Mouse (Mus musculus) layer of hippocampus, adult 2 months (tissue): Measurements from ENCODE around the gene Fxyd7. TPM values are rescaled to one million over a fixed set of nuclear protein-coding genes. Genes with fewer than 3 reads are reported as not detected.

Source experiments
- DNase-seq, 2 experiments: peaks; one replicate each; pipeline ENCODE4 v3.0.0; 2022; ENCODE audit warnings: low spot score in 2 of 2
- H3K27ac ChIP-seq: fragments of 200-600 bp; 2 replicates; pipeline ENCODE4 v1.8.1; 2022
- H3K4me3 ChIP-seq: fragments of 200-600 bp; 2 replicates; pipeline ENCODE4 v1.8.1; 2022; ENCODE audit warnings: mild to moderate bottlenecking
- CTCF ChIP-seq: fragments of 200-600 bp; conservative IDR thresholded peaks from 2 replicates; pipeline ENCODE4 v1.8.1; 2022; ENCODE audit warnings: antibody characterized with exemption, mild to moderate bottlenecking, moderate library complexity
- total RNA-seq, 2 experiments: library from RNA; stranded (reverse); gene quantifications; 2 replicates each; pipeline ENCODE4 v1.2.3; 2021

Gene Fxyd7
- total RNA-seq, 2 experiments from 2014 or later = 117 to 121 TPM

- Histone ChIP-seq H3K27ac (peak overlapping the region; percentile 83), H3K4me3 (peak overlapping the region; percentile 44)
- TF ChIP-seq CTCF = no peak
- no peak for DNase-seq
Measured at GRCm38 (mm10) chr7:31055354-31055824, 4.1 kb upstream of the Fxyd7 start.

- no peak for TF ChIP-seq CTCF
- peak overlapping the region; percentile 83 for H3K27ac ChIP-seq
- H3K4me3 ChIP-seq = peak overlapping the region; percentile 44
- DNase-seq = no peak
Measured at GRCm38 (mm10) chr7:31054661-31055320, 3.5 kb upstream of the Fxyd7 start.

- Histone ChIP-seq H3K27ac (peak overlapping the region; percentile 83), H3K4me3 (peak overlapping the region; percentile 44)
- no peak for TF ChIP-seq CTCF
- DNase-seq = no peak
Measured at GRCm38 (mm10) chr7:31053882-31054447, 2.7 kb upstream of the Fxyd7 start.

- Histone ChIP-seq H3K27ac (peak overlapping the region; percentile 83), H3K4me3 (peak overlapping the region; percentile 44)
- peak; percentile 61 to 62 for DNase-seq
- TF ChIP-seq CTCF = peak; percentile 37
Measured at GRCm38 (mm10) chr7:31052636-31053434, 1.6 kb upstream of the Fxyd7 start.

GRCm38 (mm10) chr7:31052251-31052635 is 976 bp upstream of the Fxyd7 start:
- Histone ChIP-seq H3K4me3 (peak overlapping the region; percentile 43), H3K27ac (peak overlapping the region; percentile 75)
- no peak for DNase-seq
- TF ChIP-seq CTCF = no peak

- DNase-seq = no peak
- Histone ChIP-seq H3K4me3 (peak overlapping the region; percentile 54), H3K27ac (peak overlapping the region; percentile 75)
- no peak for TF ChIP-seq CTCF
Measured at GRCm38 (mm10) chr7:31050921-31051320, 346 bp downstream of the Fxyd7 start.

GRCm38 (mm10) chr7:31050487-31050886 is 780 bp downstream of the Fxyd7 start:
- peak overlapping the region; percentile 54 for H3K4me3 ChIP-seq
- peak overlapping the region; percentile 75 for H3K27ac ChIP-seq
- DNase-seq = no peak
- no peak for TF ChIP-seq CTCF

- no peak for DNase-seq
- TF ChIP-seq CTCF = no peak
- peak overlapping the region; percentile 54 for H3K4me3 ChIP-seq
- H3K27ac ChIP-seq = peak overlapping the region; percentile 1; the same call in 1 of the 2 replicates
Measured at GRCm38 (mm10) chr7:31049846-31050281, 1.4 kb downstream of the Fxyd7 start.

GRCm38 (mm10) chr7:31049135-31049845 is 2.0 kb downstream of the Fxyd7 start:
- peak overlapping the region; percentile 1; the same call in 1 of the 2 replicates for H3K27ac ChIP-seq
- no peak for DNase-seq
- peak; percentile 45 for TF ChIP-seq CTCF
- peak overlapping the region; percentile 54 for H3K4me3 ChIP-seq

- peak within 1 kb of the TSS; percentile 52; the same call in 1 of the 2 replicates for H3K27ac ChIP-seq
- no peak for DNase-seq
- no peak for TF ChIP-seq CTCF
- peak within 1 kb of the TSS; percentile 35 for H3K4me3 ChIP-seq
Measured at GRCm38 (mm10) chr7:31042431-31042910, 8.8 kb downstream of the Fxyd7 start, which contains the start of gene Fxyd5. TSS of gene Fxyd5 (minus strand) at chr7:31042481.

- no peak for TF ChIP-seq CTCF
- Histone ChIP-seq H3K27ac (peak overlapping the region; percentile 52; the same call in 1 of the 2 replicates), H3K4me3 (peak overlapping the region; percentile 35)
- no peak for DNase-seq
Measured at GRCm38 (mm10) chr7:31041662-31042315, 9.5 kb downstream of the Fxyd7 start.

- no peak for DNase-seq
- H3K4me3 ChIP-seq = no peak overlapping the region; the same call in 1 of the 2 replicates
- H3K27ac ChIP-seq = no peak overlapping the region
- TF ChIP-seq CTCF = no peak
Measured at GRCm38 (mm10) chr7:31041023-31041407, 10.3 kb downstream of the Fxyd7 start.
